Mouse (Mus musculus) megakaryocyte, embryonic 14.5 days (primary cell): ENCODE measurements around the gene Tspyl1.

ENCODE experiments used
- FLI1 ChIP-seq: IDR thresholded peaks from 2 replicates; pipeline ENCODE4 v1.6.1; 2012; ENCODE audit warnings: low read length, inconsistent platforms, mixed read lengths
- GATA1 ChIP-seq: IDR thresholded peaks from 3 replicates; pipeline ENCODE4 v1.6.1; 2012; ENCODE audit warnings: mixed read lengths, low read length, inconsistent platforms, borderline replicate concordance

DNA sequence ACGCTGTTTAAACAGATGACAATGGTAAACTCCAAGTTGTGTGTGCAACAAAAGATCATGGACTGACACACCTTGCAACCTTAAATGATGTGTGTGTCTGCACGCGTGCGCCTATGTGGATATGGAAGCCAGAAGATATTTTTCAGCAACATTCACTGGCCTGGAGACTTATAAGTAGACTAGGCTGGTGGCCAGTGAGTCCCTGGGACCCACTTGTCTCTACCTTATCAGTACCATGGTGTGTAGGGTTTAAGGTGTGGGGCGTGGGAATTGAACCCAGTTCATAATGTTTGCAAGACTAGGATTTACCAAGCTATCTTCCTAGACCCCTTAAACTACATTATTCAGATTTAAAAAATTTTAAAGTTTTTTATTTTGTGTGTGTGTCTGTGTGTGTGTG, 45.2 kb downstream of the Tspyl1 start:
- TF ChIP-seq GATA1 (no peak), FLI1 (no peak)
